Mouse (Mus musculus): ENCODE measurements at regions not wholly inside any gene's neighbourhood (a gene's known extent, or its start where the extent isn't known, plus 50 kb on each side); places are given as distances from the start of the nearest gene placed in this dataset.

DNA sequence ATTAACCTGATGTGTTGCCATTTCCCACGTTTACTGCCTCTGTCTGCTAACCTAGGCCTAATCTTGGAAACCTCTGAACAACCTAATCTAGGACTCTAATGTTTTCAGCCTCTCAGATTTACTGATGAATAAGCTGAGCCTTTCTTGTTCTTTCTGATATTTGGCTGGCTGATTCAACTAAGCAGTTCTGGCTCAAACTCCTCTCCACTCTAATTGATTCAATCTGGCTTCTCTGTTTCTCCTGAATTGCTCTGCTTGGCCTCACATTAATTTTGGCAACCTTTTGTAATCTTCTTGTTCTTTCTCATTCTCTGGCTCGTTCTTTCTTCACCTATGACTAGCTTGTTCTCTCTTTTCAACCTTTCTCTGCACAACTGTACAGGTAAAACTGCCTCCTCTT, 1561.2 kb upstream of the Zeb2 start:
- CTCF ChIA-PET, result no interaction called here

DNA sequence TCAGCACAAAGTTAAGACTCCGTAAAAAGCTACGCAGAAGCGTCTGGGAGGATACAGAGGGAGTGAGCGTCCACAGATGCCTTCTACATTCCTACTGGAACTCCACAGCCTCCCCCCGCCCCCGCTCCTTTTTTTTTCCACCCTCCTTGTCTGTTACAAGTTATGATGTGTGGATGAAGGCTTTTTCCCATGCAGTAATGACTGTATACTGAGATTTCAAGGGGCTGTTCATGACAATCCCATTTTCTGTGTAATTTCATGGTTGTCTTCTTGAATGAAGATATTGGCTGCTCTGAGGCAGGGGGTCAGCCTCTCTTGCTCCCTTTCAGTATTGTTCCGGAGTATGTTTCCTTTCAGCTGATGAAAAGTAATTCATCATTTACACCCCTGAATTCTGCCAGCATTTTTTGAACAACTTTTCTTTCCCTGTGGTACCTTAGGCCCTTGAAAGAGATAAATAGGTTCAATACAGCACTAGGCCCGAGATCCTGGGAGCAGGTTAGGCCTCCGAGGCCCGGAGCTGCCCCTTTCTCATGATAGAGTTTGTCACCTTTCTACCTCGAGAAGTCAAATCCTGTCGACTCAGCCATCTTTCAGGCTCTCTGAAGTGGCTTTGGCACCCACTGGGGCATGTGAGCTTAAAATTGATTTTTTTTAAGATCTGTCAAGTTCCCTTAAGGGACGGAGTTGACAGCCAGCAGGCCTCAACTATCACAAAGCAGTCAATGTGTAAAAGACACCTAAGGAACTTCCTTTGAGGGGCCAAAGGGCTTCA, 1552.5 kb upstream of the Zeb2 start:
- CTCF ChIA-PET, result no interaction called here

- CTCF ChIA-PET, result no interaction called here
Observed at GRCm38 (mm10) chr2:46666990-46667337, 1549.8 kb upstream of the Zeb2 start.

DNA sequence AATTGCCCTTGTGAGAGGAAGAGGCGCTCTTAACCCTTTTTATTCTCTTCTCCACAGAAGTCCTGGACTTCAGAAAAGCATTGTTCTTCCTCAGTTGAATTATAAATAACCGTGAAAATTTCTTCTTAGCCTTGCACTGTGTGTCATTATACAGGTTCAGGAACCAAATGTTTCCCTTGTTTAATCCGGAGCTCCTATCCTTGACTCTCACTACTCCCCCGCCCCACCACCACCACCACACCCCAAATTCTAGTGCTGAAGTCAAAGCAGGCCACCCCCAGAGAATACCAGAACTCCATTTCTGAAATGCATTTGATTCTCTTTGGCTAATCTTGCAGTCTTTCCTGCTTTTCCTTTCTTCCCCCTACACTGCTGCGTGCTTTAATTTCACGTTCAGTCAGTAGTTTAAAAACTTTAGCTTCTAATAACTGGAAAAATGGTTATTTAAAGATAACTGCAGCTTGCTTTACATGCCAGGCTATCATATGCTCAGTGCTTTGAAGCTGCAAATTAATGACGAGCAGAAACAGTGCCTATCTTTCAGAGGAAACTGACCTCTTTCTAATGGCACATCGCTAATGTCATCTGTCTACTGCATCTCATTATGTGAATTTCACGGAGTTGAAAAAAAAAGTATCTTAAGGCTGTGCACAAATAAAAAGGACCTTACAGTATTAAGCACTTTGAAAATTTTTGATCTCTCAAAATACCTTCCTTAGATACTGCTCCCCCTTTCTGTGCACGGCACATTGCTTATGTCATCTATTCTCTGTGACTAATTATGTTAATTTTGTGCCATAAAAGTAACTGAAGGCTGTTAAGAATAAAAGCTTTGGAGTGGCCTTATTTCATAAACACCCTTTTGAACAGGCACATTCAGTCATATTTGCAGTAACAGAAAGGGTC, 1549.1 kb upstream of the Zeb2 start:
- CTCF ChIA-PET, result interaction anchor here (0.6 kb wide), 1 partner anchor 1335 kb away, joined by 3 read pairs; no protein-coding TSS in a partner anchor

GRCm38 (mm10) chr2:46661876-46662275, 1544.7 kb upstream of the Zeb2 start:
- CTCF ChIA-PET, result no interaction called here

DNA sequence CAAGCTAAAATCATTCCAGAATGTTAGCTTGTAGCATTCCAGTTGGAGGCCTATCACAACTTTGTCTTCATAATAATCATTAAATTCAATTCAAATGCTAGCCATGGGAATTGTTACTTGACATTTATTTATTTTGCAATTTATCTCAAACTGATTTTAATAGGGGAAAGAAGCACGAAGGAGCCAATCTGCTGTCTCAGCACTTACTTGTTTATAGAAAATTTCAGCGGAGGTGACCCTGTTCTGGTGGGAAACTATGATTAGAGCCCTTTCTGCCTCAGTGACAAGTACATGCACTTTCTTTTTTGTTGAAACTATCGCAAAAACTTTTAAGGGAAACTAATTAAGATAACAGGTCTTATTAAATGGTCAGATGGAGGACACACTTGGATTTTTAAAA, 1543.4 kb upstream of the Zeb2 start:
- CTCF ChIA-PET, result no interaction called here

GRCm38 (mm10) chr2:46655289-46655688, 1538.1 kb upstream of the Zeb2 start:
- CTCF ChIA-PET, result no interaction called here

DNA sequence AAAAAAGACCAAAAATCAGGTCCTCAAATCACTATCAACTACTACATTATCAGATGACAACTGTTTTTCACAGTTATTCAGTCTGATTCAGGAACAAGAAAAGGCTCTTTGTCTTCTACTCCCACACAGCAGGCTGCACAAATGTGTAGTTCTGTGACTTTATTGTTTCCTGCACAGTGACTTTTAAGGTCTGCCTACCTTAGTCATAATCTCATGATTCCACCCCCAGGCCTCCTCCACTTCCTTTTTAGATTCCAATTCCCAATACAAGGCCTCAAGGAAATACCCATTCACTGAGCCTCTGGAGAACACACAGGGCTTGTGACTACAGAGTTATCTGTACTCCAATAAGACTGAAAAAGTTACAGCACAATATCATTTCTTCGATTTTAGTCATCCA, 1535.4 kb upstream of the Zeb2 start:
- CTCF ChIA-PET, result no interaction called here

DNA sequence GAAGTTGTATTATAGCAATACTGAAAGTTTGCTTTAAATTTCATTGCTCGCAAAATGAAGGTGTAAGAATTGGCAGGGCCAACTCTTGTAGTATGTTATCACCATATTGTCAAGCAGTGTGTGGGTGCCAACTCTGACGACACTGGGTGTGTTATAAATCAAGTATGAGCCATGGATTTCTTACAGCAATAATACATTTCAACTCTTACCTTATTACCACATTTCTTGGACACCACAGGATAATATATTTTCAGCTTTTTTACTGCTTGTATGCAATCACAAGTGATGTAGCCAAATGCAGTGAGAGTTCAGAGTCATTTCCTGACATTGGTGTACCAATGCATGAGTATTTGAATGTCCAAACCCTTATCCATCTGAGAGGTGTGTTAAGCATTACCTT, 1529.2 kb upstream of the Zeb2 start:
- CTCF ChIA-PET, result no interaction called here

- CTCF ChIA-PET, result no interaction called here
Observed at GRCm38 (mm10) chr2:46609217-46609616, 1492.0 kb upstream of the Zeb2 start.

DNA sequence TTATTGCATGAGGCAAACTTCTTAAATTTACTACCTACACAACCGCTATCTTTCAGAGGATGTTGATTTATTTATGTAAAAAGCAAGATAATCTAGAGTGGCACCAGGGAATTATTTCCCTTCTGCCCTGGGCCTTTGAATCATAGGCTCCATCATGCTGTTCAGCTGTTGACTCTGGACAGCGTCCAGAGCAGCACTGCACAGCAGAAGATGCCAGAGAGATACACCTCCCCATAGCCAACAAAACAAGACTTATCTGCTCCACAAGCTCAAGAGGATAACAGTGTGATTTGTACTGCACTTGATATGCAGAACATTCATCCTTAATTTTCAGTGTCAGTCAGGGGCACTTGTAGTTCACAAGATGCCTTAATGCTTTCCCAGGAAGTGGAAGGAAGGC, 1464.6 kb upstream of the Zeb2 start:
- CTCF ChIA-PET, result no interaction called here

- CTCF ChIA-PET, result no interaction called here
Observed at GRCm38 (mm10) chr2:46570416-46570815, 1453.2 kb upstream of the Zeb2 start.

- CTCF ChIA-PET, result no interaction called here
Observed at GRCm38 (mm10) chr2:46533395-46533794, 1416.2 kb upstream of the Zeb2 start.

DNA sequence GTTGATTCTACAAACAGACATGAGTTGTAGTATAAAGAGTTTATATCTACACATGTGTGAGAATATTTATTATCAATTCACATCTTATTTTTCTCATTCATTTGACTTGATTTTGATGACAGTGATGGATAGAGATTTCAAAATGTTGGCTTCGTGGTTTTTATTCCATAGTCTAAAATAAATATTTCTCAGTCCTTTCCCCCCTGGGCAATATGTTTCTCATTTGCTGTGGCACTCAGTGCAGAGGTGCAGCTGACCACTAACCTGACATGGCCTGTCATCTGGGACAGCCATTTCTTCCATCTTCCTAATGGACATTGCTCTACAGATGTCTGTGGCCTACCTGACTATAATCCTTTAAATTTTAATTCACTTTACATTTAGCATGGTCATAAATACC, 1413.5 kb upstream of the Zeb2 start:
- CTCF ChIA-PET, result no interaction called here

DNA sequence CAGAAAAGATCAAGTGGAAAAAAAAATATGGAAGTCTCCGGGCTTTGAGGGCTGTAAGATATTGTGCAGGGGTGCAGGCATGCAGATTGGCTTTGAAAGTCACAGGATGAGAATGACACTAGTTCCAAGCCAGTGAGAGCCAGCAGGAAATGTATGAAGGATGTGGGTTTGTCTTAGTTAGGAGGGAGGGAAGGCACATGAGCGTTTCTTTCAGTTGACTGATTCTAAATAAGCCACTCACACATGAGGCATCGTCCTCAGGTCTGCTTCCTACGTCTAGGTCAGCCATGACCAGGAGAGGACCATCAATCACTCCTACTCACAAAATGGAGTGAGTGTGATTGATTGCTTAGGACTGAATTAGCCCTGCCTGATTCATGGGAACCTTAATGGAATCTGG, 1408.0 kb upstream of the Zeb2 start:
- CTCF ChIA-PET, result no interaction called here

DNA sequence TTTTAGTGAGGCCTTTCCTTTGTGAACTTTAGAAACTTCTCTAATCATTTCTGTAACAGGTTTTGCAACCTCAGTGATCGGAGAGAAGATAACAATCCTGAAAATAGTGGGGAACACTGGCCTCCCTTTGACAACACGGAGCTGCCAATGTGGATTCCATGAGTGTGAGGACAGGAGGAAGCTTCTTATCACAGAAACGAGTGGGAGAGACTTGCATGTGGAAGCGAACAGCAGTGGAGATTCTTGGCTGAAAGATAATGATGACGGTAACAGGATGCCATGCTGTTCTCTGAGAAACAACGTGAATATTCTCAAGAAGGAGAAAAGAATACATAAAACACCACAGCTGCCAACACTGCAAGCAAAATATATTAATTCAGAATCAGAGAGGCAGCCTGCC, 1407.4 kb upstream of the Zeb2 start:
- CTCF ChIA-PET, result no interaction called here

GRCm38 (mm10) chr2:46521147-46521965, 1404.2 kb upstream of the Zeb2 start:
- CTCF ChIA-PET, result no interaction called here

GRCm38 (mm10) chr2:46512237-46513028, 1395.2 kb upstream of the Zeb2 start:
- CTCF ChIA-PET, result no interaction called here

DNA sequence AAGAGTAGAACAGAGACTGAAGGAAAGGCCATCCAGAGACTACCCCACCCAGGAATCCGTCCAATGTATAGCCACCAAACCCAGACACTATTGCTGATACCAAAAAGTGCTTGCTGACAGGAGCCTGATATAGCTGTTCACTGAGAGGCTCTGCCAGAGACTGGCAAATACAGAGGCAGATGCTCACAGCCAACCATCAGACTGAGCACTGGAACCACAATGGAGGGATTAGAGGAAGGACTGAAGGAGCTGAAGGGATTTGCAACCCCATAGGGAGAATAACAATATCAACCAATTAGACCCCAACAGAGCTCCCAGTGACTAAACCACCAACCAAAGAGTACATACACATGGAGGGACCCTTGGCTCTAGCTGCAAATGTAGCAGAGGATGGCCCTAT, 1389.8 kb upstream of the Zeb2 start:
- CTCF ChIA-PET, result no interaction called here

GRCm38 (mm10) chr2:46503074-46503473, 1385.9 kb upstream of the Zeb2 start:
- CTCF ChIA-PET, result no interaction called here

DNA sequence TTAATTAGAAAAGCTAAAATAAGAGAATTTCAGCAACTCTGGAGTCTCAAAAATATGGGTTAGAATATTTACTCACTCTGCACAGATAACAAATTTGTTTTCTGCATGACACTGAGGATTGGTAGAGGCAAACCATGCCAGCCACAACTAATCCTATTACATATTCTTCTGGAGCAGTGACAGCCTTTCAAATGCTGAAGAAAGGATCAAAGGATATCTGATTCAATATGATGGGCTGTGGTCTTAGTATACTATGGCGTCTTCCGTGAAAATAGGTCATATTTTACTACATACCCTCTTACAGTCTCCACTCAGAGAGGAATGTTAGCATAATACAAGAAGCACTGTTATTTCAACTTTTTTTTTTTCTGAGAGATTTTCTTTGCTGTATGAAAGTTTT, 1375.1 kb upstream of the Zeb2 start:
- CTCF ChIA-PET, result no interaction called here

DNA sequence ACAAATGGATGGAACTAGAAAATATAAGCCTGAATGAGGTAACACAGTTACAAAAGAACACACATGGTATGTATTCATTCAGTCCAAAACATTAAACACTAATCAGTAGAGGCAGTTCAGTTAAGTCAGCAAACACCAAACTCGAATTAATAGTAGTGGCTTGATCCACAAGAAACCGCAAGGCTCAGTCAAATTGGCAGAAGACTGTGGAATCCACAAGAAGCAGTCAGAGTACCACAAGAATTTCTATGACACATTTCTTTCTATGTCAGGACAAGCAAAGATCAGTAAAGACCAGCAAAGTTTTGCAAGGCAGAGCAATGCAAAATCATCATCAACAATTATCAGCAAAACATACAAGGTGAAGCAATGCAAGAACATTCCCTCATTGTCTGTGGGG, 1373.9 kb upstream of the Zeb2 start:
- CTCF ChIA-PET, result no interaction called here

All from spleen, embryonic (tissue).